Mouse (Mus musculus) cerebellum, postnatal 36 days (tissue): ENCODE measurements around the gene Ccr1l1.

Experiments
- DNase-seq, 2 experiments: peaks; one replicate each; pipeline ENCODE4 v3.0.0; 2021 to 2022; ENCODE audit warnings: mixed read lengths in 2 of 2

Gene Ccr1l1

DNA sequence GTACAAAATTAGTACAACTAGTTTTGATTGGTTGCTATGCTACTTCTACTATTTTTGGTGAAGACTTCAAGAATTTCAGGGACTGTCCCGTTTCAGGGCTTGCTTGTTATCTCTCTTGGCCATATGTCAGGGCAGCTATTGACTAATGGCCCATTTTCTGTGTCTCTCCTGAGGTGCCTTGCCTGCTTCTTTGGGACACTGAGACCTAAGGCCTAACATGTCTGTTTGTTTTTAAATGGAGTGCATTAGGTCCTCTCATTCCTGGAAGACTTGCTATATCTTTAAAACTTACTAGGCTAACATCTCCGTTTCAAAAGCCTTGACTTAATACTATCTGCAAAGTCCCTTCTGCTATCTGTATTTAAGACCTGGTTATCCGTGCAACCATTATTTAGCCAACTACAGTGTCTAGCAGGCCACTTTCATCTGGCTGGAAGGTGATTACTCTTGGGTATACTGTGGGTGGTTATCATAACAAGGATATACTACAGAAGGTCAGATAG is 20.2 kb downstream of the Ccr1l1 start:
- no peak for DNase-seq

DNA sequence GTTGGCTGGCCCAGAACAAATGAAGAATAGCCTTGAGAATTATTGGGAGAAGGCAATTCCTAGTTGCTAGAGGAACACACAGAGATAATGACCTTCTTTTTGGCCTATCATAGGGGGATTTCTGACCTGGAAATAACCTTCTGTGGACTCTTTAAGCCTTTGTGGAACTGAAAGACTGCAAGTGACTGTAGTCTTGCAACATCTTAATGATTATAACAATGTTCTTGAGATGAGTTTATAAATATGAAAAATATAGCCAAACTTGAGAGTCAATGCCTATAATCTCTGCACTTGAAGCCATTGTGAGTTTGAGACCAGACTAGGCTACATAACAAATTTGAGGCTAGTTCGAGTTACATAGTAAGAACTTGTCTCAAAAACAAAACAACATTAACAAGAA is 21.3 kb downstream of the Ccr1l1 start:
- no peak for DNase-seq

DNA sequence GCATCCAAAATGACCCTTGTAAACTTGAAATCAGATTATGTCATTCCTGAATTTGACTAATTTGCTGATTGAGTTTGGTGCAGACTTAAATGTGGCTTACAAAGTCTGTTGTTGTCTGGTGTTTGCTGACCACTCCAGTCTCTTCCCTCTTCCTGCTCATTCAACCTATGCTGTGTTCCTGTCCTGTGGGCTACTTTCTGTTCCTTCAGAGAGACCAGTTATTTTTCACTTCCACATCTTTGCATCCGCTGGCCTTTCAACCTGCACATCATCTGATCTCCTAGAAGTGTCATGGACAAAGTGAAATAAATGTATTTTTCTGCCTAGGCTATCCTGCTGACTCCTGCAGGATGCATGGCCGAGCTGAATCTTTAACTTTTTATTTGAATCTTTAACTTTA is 24.7 kb downstream of the Ccr1l1 start:
- no peak for DNase-seq

DNA sequence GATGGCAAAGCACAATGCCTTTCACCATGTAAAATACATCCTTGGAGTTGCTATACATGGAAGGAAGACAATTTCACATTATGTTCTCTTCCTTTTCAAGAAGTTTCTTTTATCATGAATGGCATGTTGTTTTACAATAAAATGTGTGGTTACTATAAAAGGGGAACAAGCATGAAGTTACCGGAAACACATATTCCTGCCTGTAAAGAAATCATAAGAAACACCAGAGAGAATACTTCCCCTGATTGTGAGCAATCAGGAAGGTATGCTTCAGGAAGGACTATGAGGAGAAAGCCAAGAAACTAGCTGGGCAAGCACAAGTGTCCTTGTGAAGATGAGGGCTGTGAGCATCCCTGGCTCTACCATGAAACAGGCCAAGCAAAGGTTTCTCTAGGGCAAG is 27.0 kb downstream of the Ccr1l1 start:
- DNase-seq: no peak

DNA sequence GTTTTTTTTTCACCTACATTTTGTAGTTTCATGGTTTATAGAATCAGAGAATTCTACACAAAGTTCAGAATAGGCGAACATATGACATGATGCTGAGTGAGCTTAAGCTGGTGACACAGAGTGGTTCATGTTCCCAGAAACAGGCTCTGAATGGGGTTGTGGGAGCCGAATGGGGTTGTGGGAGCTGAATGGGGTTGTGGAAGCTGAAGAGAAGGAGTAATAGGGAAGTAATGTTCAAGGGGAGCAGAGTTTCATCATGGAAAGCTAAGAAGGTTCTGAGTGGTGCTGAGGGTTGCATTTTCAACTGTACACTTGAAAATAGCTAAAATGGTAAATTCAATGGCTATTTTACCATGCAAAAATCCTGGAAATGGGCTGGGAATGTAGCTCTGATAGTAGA is 28.8 kb downstream of the Ccr1l1 start:
- DNase-seq: no peak

DNA sequence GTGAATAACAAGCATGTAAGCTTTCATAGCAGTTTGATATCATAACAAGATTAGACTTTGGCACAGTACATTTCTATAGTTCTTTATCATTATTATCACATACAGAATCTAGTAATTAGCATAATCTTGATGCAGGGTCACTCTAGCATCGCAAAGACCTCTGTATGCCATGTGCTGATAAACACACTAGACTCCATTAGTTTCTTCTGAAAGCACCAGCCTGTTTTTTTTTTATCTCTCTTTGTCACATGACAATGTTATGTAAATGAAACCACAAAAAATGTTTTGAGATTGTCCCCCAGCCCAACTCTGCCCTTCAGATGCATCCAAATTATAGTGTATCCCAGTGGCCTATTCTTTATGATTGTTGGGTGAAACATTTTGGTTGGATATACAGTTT is 30.4 kb downstream of the Ccr1l1 start:
- no peak for DNase-seq

DNA sequence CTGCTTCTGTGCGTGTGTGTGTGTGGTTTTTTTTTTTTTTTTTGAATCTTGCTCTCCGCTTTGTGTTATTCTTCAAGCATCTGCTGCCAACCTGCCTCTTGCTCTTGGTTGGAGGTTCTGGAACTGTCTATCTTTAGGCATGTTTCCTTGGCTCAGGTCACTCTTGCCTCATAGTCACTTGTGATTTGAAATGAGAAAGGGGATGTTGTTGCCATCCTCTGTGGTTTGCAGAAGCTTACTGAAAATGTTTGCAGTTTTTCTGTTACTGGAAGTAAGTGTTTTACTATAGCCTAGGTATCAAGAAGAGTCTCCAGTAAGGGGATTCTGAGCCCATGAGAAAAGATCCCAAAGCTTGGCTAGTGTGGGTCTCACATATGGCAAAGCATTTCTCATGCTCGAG is 36.2 kb downstream of the Ccr1l1 start:
- no peak for DNase-seq

DNA sequence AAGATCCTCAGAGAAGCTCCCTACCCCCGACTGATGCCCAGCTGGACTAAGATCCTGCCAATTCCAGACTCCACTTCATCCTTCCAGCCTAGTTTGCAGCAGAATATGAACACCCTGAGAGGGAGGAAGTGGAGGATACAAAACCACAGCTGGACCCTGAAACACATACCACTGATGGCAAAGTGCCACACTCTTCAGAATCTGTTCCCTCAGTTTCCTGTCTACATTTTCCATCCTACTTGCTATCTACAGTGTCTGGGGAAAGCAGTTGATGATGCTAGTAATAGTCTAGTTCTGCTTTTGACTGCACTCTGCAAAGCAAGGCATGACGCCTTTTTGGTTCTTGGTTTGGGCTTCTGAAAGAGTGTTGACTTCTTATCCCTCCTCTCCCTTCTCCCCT is 36.9 kb downstream of the Ccr1l1 start:
- DNase-seq: no peak

DNA sequence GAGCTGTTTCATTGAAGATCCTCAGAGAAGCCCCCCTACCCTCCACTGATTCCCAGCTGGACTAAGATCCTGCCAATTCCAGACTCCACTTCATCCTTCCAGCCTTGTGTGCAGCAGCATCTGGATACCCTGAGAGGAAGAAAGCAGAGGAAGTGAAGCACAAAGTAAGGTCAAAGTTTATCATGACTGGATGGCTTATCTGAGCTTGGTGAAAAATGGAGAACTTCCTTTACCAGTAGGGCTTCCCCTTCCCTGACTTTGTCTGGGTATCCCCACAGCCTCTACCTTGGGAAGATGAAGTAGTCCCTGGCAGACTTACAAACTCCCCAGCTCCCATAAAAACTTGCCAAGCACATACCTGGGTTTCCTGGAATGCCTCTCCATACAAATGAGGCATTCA is 37.6 kb downstream of the Ccr1l1 start:
- no peak for DNase-seq

DNA sequence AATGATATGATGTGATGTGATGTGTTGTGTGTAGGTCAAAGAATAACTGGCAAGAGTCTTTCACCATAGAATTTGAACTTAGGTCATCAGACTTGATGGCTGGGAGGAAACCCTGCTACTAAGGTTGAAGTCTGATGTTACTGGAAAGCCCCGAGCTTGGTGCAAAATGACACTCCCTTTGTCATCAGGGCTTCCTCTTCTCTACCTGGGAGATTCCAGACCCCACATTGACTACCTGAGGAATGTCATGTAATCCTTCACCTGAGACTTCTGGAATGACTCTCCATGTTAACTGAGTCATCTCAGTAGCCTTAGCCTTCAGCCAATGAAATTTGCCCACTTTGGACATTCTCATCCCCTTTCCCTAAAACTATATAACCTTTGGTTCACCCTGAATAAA is 38.0 kb downstream of the Ccr1l1 start:
- no peak for DNase-seq

DNA sequence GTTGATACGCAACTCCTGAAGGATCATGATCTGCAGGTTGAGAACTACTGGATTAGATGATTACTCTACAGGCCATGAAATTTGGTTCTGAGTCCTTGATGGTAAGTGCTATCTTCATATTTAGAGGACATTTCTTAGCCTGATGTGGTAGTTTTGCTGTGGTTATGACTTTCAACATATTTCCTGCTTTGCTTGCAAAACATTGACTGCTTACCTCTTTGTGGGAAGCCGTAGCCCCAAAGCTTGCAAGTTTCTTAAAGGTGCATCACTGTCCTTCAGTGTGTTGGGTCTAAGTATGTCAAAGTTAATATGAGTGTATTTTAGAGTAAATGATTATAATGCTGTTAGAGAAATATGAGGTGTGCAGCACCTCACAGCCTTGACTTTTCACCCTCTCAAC is 40.2 kb downstream of the Ccr1l1 start:
- no peak for DNase-seq

DNA sequence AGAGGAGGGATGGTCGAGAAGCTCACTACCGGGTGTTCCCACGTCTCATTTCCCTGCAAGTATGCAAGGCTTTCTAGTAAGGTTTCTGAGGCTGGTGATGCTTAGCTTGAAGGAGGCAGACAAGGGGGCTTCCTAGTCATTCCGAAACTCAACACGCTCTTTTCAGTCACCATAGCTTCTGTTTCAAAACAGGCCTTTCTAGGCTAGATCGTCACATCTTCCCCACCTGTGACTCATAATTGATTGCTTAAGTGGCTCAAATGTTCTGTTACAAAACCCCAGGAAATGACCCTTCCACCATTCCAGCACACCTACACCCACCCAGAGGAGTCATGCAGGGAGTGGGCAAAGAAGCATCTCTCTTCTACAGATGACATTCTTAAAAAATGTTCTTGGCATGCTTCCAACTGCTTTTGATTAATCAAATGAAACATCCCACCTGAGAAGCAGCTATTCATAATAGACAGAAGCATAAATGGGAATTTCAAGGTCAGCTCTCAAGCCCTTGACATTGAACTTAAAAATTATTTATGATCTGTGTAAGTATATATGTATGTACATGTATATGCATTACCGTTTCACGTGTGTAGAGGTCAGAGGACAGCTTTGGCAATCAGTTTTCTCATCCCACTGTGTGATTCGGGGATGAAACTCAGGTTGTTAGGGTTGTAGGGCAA is 41.5 kb downstream of the Ccr1l1 start:
- no peak for DNase-seq

DNA sequence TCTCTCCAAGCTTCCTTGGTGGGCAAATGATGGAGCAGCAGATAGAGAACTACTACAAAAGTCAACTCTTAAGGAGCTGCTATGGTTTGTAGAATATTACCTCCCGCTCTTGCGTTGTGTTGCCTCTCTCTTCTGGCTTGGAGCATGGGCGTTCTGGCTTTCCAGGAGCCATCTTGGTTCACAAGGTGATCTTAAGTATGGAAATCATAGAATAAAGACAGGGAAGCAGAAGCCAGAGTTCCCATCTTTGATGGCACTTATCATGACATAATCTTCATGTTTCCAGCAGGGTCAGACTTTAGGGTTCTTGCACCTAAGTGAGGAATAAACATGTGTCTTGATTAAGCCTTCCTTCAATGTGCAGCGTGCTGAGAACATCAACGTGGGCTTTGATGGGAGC is 42.4 kb downstream of the Ccr1l1 start:
- DNase-seq: no peak

DNA sequence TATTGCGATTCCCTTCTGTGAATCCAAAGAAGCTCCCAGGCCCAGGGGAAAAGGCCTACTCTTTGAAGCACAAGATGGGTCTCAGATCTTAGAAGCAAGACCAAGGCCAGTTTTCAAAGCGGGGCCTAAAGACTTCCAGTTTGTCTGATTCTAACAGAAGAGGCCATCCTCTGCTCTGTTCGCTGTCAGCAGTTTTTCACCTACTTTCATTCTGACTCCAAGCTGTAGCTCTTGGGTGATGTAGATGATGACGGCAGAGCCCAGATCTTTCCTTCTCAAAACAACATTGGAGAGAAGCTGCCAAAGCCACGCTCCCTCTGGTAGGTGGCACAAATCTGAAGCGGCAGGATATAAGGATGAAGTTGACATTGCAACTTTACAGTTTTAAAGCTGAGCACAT is 42.9 kb downstream of the Ccr1l1 start:
- no peak for DNase-seq

DNA sequence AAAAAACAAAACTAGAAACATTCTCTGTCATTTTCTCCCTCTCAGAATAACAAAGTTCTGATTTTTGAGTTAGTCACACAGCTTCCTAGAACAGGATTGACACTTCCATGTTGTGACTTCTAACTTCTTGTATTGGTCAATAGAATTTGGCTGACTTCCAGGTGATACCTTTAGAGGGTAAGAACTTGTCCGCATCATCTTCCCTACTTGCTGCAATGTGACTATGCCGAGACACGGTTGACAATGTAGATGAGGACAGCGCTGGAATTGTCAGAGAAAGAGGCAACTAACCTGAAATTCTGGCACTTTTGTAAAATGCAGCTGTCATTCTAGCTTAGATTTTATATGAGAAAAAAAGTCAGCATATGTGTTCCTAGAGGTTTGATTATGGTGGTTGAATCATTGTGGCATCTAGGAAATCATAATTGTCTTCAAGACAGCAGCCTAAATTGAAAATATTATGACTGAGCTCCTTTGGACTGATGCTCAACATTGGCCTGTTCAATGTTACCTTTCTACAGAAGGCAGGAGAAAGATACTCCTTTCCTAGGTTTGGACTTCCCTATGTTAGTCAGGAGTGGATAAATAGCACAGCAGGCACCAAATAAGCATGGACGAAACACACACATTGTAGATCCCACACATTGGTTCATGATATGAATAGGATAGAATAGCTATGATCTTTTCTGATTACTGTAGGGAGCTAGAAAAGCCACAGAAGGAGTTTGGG is 44.3 kb downstream of the Ccr1l1 start:
- DNase-seq: no peak

DNA sequence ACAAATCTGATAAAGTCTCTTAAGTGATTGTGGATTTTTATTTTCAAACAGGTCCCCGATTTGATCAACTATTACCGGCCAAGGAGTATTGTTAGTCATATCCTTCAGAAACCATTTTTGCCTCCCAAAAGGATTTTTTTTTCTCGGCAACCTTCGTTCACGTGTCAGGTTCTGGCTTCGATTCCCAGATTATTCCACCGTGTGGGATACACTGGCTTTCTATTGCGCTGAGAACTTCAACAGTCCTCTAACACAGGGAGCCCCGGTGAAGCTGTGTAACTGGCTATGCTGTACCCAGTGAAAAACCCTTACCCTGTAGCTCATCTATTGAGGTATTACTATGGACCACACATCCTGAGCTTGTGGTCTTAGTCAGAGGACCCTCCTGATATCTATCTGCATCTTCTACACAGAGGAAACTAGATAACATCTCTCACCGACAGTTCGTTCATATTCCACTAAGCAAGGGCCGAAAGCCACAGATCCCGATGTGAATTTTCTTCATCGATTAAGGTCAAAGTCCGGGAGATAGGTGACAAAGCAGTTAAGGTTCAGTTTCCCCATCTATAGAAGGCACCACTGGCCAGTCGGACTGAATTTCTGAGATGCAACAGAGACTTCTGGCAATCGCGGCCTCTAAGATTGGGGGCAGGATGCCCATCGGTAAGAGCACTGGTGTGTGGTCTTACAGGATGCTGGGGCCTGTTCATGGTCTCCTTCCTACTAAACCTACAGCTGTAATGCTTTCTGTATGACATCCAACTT is 45.1 kb downstream of the Ccr1l1 start:
- no peak for DNase-seq

DNA sequence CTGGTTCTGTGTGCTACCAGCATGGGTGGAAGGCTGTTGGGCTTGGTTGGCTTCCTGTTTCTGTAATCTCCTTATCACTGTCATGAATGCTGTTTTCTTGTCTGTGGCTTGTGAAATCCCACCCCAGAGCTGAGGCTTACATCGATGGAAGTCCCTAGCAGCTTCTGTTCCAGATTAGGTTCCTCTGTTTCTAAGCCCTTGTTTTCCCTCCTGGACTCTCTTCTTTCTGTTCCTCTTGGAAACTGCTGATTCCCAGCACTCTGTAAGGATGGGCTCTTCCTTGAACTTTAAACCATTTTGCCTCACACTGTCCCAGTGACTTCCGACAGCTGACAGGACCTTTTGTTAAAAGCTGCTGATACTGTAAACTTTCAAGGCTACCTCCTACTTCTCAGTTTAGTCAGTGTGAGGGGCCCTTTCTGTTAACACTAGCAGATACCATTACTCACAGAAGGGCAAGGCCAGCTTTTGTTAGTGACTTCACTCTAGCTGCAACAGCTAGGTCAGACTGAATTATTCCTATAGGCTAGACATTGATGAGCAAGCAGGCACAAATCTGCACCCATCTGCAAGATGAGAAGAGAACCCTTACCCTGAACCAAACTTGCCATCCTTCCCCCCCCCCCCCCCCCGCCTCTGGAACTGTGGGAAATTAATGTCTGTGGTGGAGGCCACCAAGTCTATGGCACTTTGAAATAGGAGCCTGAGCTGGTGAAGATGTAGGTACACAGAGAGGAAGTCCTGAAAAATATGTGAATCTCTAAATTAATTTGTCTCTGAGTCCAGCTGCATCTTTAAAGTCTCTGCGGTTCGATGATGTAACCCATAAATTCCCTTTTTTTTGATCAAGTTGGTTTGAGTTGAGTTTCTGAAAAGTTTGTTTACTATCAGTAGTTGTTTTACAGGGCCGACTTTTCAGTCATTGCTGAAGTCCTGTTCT is 46.2 kb downstream of the Ccr1l1 start:
- DNase-seq: no peak

DNA sequence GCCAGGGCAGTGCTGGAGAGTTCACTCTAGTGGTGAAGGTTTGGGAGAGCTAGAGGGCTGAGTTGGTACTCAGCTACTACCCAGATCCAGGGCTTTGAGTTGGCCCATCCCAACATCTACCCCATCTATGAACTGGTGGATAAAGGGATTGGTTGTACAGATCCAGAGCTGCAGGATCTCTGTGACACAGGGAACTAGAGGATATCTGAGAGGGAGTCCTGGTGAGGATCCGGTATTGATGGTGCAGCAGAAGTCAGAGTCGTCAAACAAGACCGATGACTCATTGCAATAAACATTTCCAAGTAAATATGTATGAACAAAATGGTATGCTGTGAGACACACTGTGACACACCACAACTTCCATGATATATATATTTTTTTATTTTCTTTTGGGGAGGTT is 47.3 kb downstream of the Ccr1l1 start:
- DNase-seq: no peak

DNA sequence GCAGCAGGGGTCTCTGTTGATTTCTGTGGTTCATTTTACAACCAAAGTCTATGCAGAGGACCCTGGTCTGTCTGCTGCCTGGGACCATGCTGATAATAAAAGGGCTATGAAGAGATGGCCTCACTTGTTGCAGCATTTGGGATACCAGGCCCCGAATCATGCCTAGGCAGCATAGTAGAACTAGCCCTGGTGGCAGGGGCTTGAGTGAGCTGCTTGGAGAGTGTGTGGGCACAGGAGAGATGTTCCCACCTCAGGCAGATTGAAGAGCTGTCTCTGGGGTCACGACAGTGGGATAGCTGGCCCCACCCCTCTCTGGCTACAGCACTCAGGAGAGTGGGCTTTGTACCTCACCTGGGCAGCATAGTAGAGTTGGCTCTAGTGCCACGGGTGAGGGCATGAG is 47.7 kb downstream of the Ccr1l1 start:
- no peak for DNase-seq

DNA sequence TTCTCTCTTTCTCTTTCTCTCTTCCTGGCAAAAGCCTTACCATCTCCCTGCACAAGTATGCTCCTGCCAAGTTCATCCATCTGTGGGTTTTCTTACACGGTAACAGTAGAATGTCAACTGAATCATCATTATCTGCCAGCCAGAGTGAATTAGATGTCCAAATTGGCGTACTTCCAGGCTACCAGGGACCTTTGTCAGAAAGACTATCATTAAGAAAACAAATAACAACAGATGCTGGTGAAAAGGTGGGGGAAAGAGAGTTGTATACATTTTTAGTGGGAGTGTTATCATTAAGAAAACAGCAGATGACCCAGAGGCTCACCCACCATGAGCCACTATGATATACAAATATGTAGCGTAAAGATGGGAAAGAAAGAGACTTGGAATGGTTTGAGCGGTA is 48.3 kb downstream of the Ccr1l1 start:
- DNase-seq: no peak

DNA sequence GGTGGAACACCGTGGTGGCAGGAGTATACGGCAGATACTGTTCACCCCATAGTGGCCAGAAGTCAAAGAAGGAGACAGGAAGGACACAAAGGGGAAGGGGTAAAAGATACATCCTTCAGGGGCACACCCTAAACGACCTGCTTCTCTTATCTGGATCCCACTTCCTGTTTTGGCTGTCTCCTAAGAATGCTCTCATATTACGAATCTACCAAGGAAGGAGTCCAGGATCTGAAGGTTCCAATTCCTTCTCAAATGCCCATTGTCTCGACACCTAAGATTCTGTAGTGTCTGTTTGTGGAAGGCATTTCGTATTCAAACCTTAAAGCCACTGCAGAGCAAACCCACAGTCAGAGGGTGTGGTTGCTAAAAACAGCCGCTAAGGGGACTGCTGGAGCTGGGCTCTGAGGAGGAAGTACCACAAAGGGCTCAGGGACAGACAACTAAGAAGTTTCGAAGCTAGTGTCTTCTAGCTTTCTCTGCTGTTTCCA is 49.4 kb downstream of the Ccr1l1 start:
- DNase-seq: no peak

DNA sequence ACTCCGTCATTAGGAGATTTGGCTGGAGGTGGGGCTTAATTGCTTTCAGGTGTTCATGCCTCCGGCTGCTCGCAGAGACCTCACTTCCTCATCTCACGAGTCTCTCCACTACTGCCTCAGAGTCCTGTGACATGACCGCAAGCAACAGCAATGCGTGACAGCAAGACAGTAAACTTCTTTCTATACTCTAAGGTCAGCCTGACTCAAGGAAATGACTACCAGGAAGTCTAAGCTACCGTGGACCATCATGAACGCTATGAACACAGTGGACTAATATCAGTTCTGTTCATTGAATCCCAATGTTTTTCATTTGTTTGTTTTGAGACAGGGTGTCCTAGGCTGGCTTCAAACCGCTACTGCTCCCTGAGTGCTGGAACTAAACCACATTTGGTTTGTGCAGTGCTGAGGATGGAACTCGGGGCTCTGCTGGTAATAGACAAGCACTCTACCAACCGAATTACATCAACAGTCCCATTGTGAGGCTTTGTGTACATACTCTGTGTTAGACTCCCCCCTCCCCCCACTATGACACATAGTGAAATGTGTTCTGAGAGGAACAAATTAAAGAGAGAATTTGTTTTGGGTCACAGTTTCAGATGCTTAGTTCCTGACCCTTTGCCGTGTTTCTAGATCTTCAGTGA is 50.0 kb downstream of the Ccr1l1 start:
- DNase-seq: no peak
